Mouse (Mus musculus) ES-Bruce4 (cell line): ENCODE results near the gene Cblb.

Experiments used
- CTCF ChIP-seq: IDR thresholded peaks from one replicate; pipeline ENCODE4 v1.8.1; 2011; ENCODE audit warnings: low read depth, low read length
- EP300 ChIP-seq: IDR thresholded peaks from 2 replicates; pipeline ENCODE4 v1.6.1; 2011; ENCODE audit warnings: low read depth, low read length; ENCODE audit not compliant: insufficient read depth
- POLR2A ChIP-seq: IDR thresholded peaks from one replicate; pipeline ENCODE4 v1.8.1; 2011; ENCODE audit warnings: low read length; ENCODE audit not compliant: insufficient read depth

- TF ChIP-seq POLR2A (no peak), EP300 (no peak), CTCF (no peak)
Observed at GRCm38 (mm10) chr16:52182057-52182456, 151.0 kb downstream of the Cblb start.
